Mouse (Mus musculus): ENCODE data around the gene Srgap1. TPM values are rescaled to one million over a fixed set of nuclear protein-coding genes. Genes with fewer than 3 reads are reported as not detected.

Gene Srgap1
- total and polyA plus RNA-seq, 3 experiments, result 0.22 TPM; not detected in 2

GRCm38 (mm10) chr10:121794486-121794885 is 252.6 kb downstream of the Srgap1 start:
- H3K4me3 ChIP-seq (ENCODE audit: low read depth, low read length), result no peak overlapping the region
- H3K27me3 ChIP-seq (ENCODE audit: insufficient read depth, low read length), result no peaks in the 10 kb centered on the region
- DNase-seq (ENCODE audit: low spot score) (no peak), ATAC-seq (ENCODE audit: extremely low read depth, insufficient number of reproducible peaks, low FRiP score, poor library complexity, severe bottlenecking) (no peak)
- H3K36me3 ChIP-seq (replicated peaks), result no peaks in the 10 kb centered on the region
- no peaks in the 10 kb centered on the region for H3K4me1 ChIP-seq (ENCODE audit: insufficient read depth, low read depth, low read length)
- H3K9me3 ChIP-seq (replicated peaks), result peaks cover 31% of the 10 kb centered on the region
- TF ChIP-seq GATA2 (IDR thresholded peaks at IDR 0.05; ENCODE audit: borderline replicate concordance, low read depth, low read length) (no peak), POLR2AphosphoS5 (IDR thresholded peaks at IDR 0.05; ENCODE audit: insufficient replicate concordance, low read depth, low read length) (no peak), GATA1 (IDR thresholded peaks at IDR 0.05; ENCODE audit: borderline replicate concordance, low read length) (no peak), TAL1 (conservative IDR thresholded peaks at IDR 0.05; ENCODE audit: low read depth, low read length) (no peak), CTCF (IDR thresholded peaks at IDR 0.05; ENCODE audit: low read depth, low read length) (no peak)

- H3K4me1 ChIP-seq (ENCODE audit: insufficient read depth, low read depth, low read length), result no peaks in the 10 kb centered on the region
- no peak for ATAC-seq (ENCODE audit: extremely low read depth, insufficient number of reproducible peaks, low FRiP score, poor library complexity, severe bottlenecking)
- DNase-seq (ENCODE audit: low spot score), result no peak
- no peaks in the 10 kb centered on the region for H3K27me3 ChIP-seq (ENCODE audit: insufficient read depth, low read length)
- peaks cover 28% of the 10 kb centered on the region for H3K9me3 ChIP-seq (replicated peaks)
- no peaks in the 10 kb centered on the region for H3K36me3 ChIP-seq (replicated peaks)
- no peak overlapping the region for H3K4me3 ChIP-seq (ENCODE audit: low read depth, low read length)
- TF ChIP-seq CTCF (IDR thresholded peaks at IDR 0.05; ENCODE audit: low read depth, low read length) (no peak), TAL1 (conservative IDR thresholded peaks at IDR 0.05; ENCODE audit: low read depth, low read length) (no peak), GATA2 (IDR thresholded peaks at IDR 0.05; ENCODE audit: borderline replicate concordance, low read depth, low read length) (no peak), POLR2AphosphoS5 (IDR thresholded peaks at IDR 0.05; ENCODE audit: insufficient replicate concordance, low read depth, low read length) (no peak), GATA1 (IDR thresholded peaks at IDR 0.05; ENCODE audit: borderline replicate concordance, low read length) (no peak)
Observed at GRCm38 (mm10) chr10:121792661-121793060, 254.5 kb downstream of the Srgap1 start.

GRCm38 (mm10) chr10:121790078-121790477 is 257.0 kb downstream of the Srgap1 start:
- no peaks in the 10 kb centered on the region for H3K4me1 ChIP-seq (ENCODE audit: insufficient read depth, low read depth, low read length)
- no peaks in the 10 kb centered on the region for H3K36me3 ChIP-seq (replicated peaks)
- peaks cover 26% of the 10 kb centered on the region for H3K9me3 ChIP-seq (replicated peaks)
- H3K27me3 ChIP-seq (ENCODE audit: insufficient read depth, low read length), result no peaks in the 10 kb centered on the region
- TF ChIP-seq TAL1 (conservative IDR thresholded peaks at IDR 0.05; ENCODE audit: low read depth, low read length) (no peak), POLR2AphosphoS5 (IDR thresholded peaks at IDR 0.05; ENCODE audit: insufficient replicate concordance, low read depth, low read length) (no peak), GATA2 (IDR thresholded peaks at IDR 0.05; ENCODE audit: borderline replicate concordance, low read depth, low read length) (no peak), GATA1 (IDR thresholded peaks at IDR 0.05; ENCODE audit: borderline replicate concordance, low read length) (no peak), CTCF (IDR thresholded peaks at IDR 0.05; ENCODE audit: low read depth, low read length) (no peak)
- ATAC-seq (ENCODE audit: extremely low read depth, insufficient number of reproducible peaks, low FRiP score, poor library complexity, severe bottlenecking) (no peak), DNase-seq (ENCODE audit: low spot score) (no peak)
- no peak overlapping the region for H3K4me3 ChIP-seq (ENCODE audit: low read depth, low read length)

GRCm38 (mm10) chr10:121788536-121788935 is 258.6 kb downstream of the Srgap1 start:
- ATAC-seq (ENCODE audit: extremely low read depth, insufficient number of reproducible peaks, low FRiP score, poor library complexity, severe bottlenecking), result no peak
- no peak for DNase-seq (ENCODE audit: low spot score)
- Histone ChIP-seq H3K4me3 (ENCODE audit: low read depth, low read length) (no peak overlapping the region), H3K4me1 (ENCODE audit: insufficient read depth, low read depth, low read length) (no peaks in the 10 kb centered on the region), H3K36me3 (replicated peaks) (no peaks in the 10 kb centered on the region), H3K27me3 (ENCODE audit: insufficient read depth, low read length) (no peaks in the 10 kb centered on the region), H3K9me3 (replicated peaks) (peaks cover 26% of the 10 kb centered on the region)
- TF ChIP-seq GATA2 (IDR thresholded peaks at IDR 0.05; ENCODE audit: borderline replicate concordance, low read depth, low read length) (no peak), CTCF (IDR thresholded peaks at IDR 0.05; ENCODE audit: low read depth, low read length) (no peak), TAL1 (conservative IDR thresholded peaks at IDR 0.05; ENCODE audit: low read depth, low read length) (no peak), GATA1 (IDR thresholded peaks at IDR 0.05; ENCODE audit: borderline replicate concordance, low read length) (no peak), POLR2AphosphoS5 (IDR thresholded peaks at IDR 0.05; ENCODE audit: insufficient replicate concordance, low read depth, low read length) (no peak)

- ATAC-seq (ENCODE audit: extremely low read depth, insufficient number of reproducible peaks, low FRiP score, poor library complexity, severe bottlenecking) (no peak), DNase-seq (ENCODE audit: low spot score) (no peak)
- no peaks in the 10 kb centered on the region for H3K27me3 ChIP-seq (ENCODE audit: insufficient read depth, low read length)
- peaks cover 39% of the 10 kb centered on the region for H3K9me3 ChIP-seq (replicated peaks)
- H3K4me3 ChIP-seq (ENCODE audit: low read depth, low read length), result no peak overlapping the region; the same call in 1 of the 2 replicates
- TF ChIP-seq CTCF (IDR thresholded peaks at IDR 0.05; ENCODE audit: low read depth, low read length) (no peak), GATA2 (IDR thresholded peaks at IDR 0.05; ENCODE audit: borderline replicate concordance, low read depth, low read length) (no peak), POLR2AphosphoS5 (IDR thresholded peaks at IDR 0.05; ENCODE audit: insufficient replicate concordance, low read depth, low read length) (no peak), GATA1 (IDR thresholded peaks at IDR 0.05; ENCODE audit: borderline replicate concordance, low read length) (no peak), TAL1 (conservative IDR thresholded peaks at IDR 0.05; ENCODE audit: low read depth, low read length) (no peak)
- H3K36me3 ChIP-seq (replicated peaks), result no peaks in the 10 kb centered on the region
- no peaks in the 10 kb centered on the region for H3K4me1 ChIP-seq (ENCODE audit: insufficient read depth, low read depth, low read length)
Observed at GRCm38 (mm10) chr10:121781159-121781558, 266.0 kb downstream of the Srgap1 start.

- peaks cover 13% of the 10 kb centered on the region for H3K9me3 ChIP-seq (replicated peaks)
- no peak overlapping the region for H3K4me3 ChIP-seq (ENCODE audit: low read depth, low read length)
- H3K4me1 ChIP-seq (ENCODE audit: insufficient read depth, low read depth, low read length), result no peaks in the 10 kb centered on the region
- no peaks in the 10 kb centered on the region for H3K36me3 ChIP-seq (replicated peaks)
- H3K27me3 ChIP-seq (ENCODE audit: insufficient read depth, low read length), result no peaks in the 10 kb centered on the region
- ATAC-seq (ENCODE audit: extremely low read depth, insufficient number of reproducible peaks, low FRiP score, poor library complexity, severe bottlenecking), result no peak
- TF ChIP-seq CTCF (IDR thresholded peaks at IDR 0.05; ENCODE audit: low read depth, low read length) (no peak), GATA2 (IDR thresholded peaks at IDR 0.05; ENCODE audit: borderline replicate concordance, low read depth, low read length) (no peak), TAL1 (conservative IDR thresholded peaks at IDR 0.05; ENCODE audit: low read depth, low read length) (no peak), POLR2AphosphoS5 (IDR thresholded peaks at IDR 0.05; ENCODE audit: insufficient replicate concordance, low read depth, low read length) (no peak), GATA1 (IDR thresholded peaks at IDR 0.05; ENCODE audit: borderline replicate concordance, low read length) (no peak)
- no peak for DNase-seq (ENCODE audit: low spot score)
Observed at GRCm38 (mm10) chr10:121775990-121776389, 271.1 kb downstream of the Srgap1 start.

Measured in G1E (cell line).